ENCODE assay signal across 27 mouse cellular contexts in genomic region chr7:49507943-49508506, GRCm38 (mm10).
DNase-seq lines count a peak whose midpoint lies in the region; ATAC-seq lines count a peak whose summit lies in the region.
"Had no signal": no experiment of that assay in that cellular context is flagged by ENCODE, and none has a peak within 500 bp of the region (broad histone marks: within the 10 kb centered on the region; RNA-seq: fewer than 3 reads in every experiment).

No protein-coding gene starts in this region.

- peaks cover 16% of the 10 kb centered on the region for H3K4me1 ChIP-seq in lung, embryonic 15.5 days
- peaks cover 59% of the 10 kb centered on the region for H3K4me1 ChIP-seq in heart, embryonic 12.5 days (replicated peaks)

- H3K9me3 ChIP-seq in lung, embryonic 15.5 days: no peaks in the 10 kb centered on the region
- no peaks in the 10 kb centered on the region for H3K9me3 ChIP-seq in heart, embryonic 12.5 days (replicated peaks)
- H3K9me3 ChIP-seq: embryonic facial prominence, embryonic 15.5 days; hindbrain, embryonic 10.5 days; limb, embryonic 13.5 days; liver, embryonic 12.5 days had no signal

- 0 out of 2 replicates have a peak, but pooled peaks have one; percentile 13 for ATAC-seq in lung, embryonic 15.5 days (ENCODE audit: borderline replicate concordance, extremely low read depth, low FRiP score, low TSS enrichment)
- ATAC-seq in heart, embryonic 12.5 days (ENCODE audit: insufficient number of reproducible peaks, low FRiP score): no peak; the same call in 1 of the 2 replicates
- ATAC-seq: forebrain, postnatal 0 days; hindbrain, embryonic 16.5 days; intestine, embryonic 16.5 days; liver, embryonic 12.5 days; midbrain, embryonic 16.5 days had no signal

- H3K4me2 ChIP-seq in lung, embryonic 15.5 days: no peak overlapping the region
- H3K4me2 ChIP-seq in heart, embryonic 12.5 days: no peak overlapping the region
- H3K4me2 ChIP-seq: embryonic facial prominence, embryonic 15.5 days; limb, embryonic 13.5 days; liver, embryonic 12.5 days had no signal

- WGBS in lung, embryonic 15.5 days: 56% methylated on average over 7 of the region's 7 CpGs
- WGBS in heart, embryonic 12.5 days: 42% methylated on average over 7 of the region's 7 CpGs

- H3K36me3 ChIP-seq in lung, embryonic 15.5 days: no peaks in the 10 kb centered on the region
- no peaks in the 10 kb centered on the region for H3K36me3 ChIP-seq in heart, embryonic 12.5 days
- H3K36me3 ChIP-seq: embryonic facial prominence, embryonic 15.5 days; limb, embryonic 13.5 days; liver, embryonic 12.5 days had no signal

- H3K4me3 ChIP-seq in lung, embryonic 15.5 days: no peak overlapping the region
- H3K4me3 ChIP-seq in heart, embryonic 12.5 days: no peak overlapping the region
- H3K4me3 ChIP-seq: embryonic facial prominence, embryonic 15.5 days; hindbrain, embryonic 10.5 days; layer of hippocampus, adult 2 months; limb, embryonic 13.5 days; liver, embryonic 12.5 days; myocyte had no signal

- H3K9ac ChIP-seq in lung, embryonic 15.5 days: no peak overlapping the region
- H3K9ac ChIP-seq in heart, embryonic 12.5 days: no peak overlapping the region
- H3K9ac ChIP-seq: embryonic facial prominence, embryonic 15.5 days; forebrain, postnatal 0 days; limb, embryonic 13.5 days; liver, embryonic 12.5 days had no signal

- no peak overlapping the region for H3K27ac ChIP-seq in lung, embryonic 15.5 days
- peak overlapping the region; percentile 78 for H3K27ac ChIP-seq in heart, embryonic 12.5 days (ENCODE audit: poor library complexity, severe bottlenecking)
- H3K27ac ChIP-seq: embryonic facial prominence, embryonic 15.5 days; hindbrain, embryonic 10.5 days; limb, embryonic 13.5 days; liver, embryonic 12.5 days had no signal

- intact Hi-C loops in heart, postnatal 10 days (cut with DNase I): loop anchor here (5.0 kb wide), 1 partner anchor 49 kb away; no protein-coding TSS in a partner anchor

- no peaks in the 10 kb centered on the region for H3K27me3 ChIP-seq in lung, embryonic 15.5 days
- H3K27me3 ChIP-seq in heart, embryonic 12.5 days (replicated peaks): no peaks in the 10 kb centered on the region
- H3K27me3 ChIP-seq: embryonic facial prominence, embryonic 15.5 days; liver, embryonic 12.5 days had no signal

- DNase-seq in adrenal gland, postnatal 10 days: peak; percentile 28
- DNase-seq in adrenal gland, adult 8-10 months: no peak
- DNase-seq in lung, postnatal 25 days (ENCODE audit: low spot score): no peak
- peak; percentile 58 to 74 for DNase-seq in heart, postnatal 10 days
- no peak for DNase-seq in neural tube, embryonic 10.5 days (ENCODE audit: extremely low spot score, low spot score)
- no peak for DNase-seq in kidney, postnatal 25 days
- DNase-seq: cerebellum, adult 9-10 months; forebrain, postnatal 0 days; gastrocnemius, postnatal 36 days; kidney, adult 9 months; kidney, postnatal 14 days; lung, adult 18-20 months; lung, postnatal 14 days; right cerebral cortex, adult 18-20 months; right cerebral cortex, postnatal 4 days; thymus, postnatal 25 days had no signal

Comparison
In these comparisons a context has a peak if more than half of its experiments do, and no peak if none do; other contexts are left out.
1. DNase-seq: peak in adrenal gland, postnatal 10 days (single experiment) and heart, postnatal 10 days (2 of 2); none in adrenal gland, adult 8-10 months (single experiment), lung, postnatal 25 days (single experiment), neural tube, embryonic 10.5 days (single experiment) and kidney, postnatal 25 days (0 of 2).